Mouse (Mus musculus) monocyte, adult 2 months (primary cell): Measurements from ENCODE around the gene Ddx5.
"Not testable (repeated sequence)": the region's sequence is repeated elsewhere in the genome, so short reads cannot be mapped to it uniquely, and the experiment has no call there.

ENCODE experiments used
- DNase-seq, 2 experiments: peaks; one replicate each; pipeline ENCODE4 v3.0.0; 2022; ENCODE audit warnings: low spot score in 2 of 2, low read depth in 1 of 2

Gene Ddx5

GRCm38 (mm10) chr11:106788775-106789459 is at the start of gene Ddx5, which contains the start of gene Cep95:
Ddx5 (minus strand) TSS chr11:106789185.
Cep95 (plus strand) TSS chr11:106789252.
- DNase-seq: peak; percentile 96 to 99

- DNase-seq: no peak
These were observed 39.1 kb upstream of the Ddx5 start for GRCm38 (mm10) chr11:106828079-106828478.

GRCm38 (mm10) chr11:106824403-106824802 is 35.4 kb upstream of the Ddx5 start:
- no peak for DNase-seq

GRCm38 (mm10) chr11:106823741-106824140 is 34.8 kb upstream of the Ddx5 start:
- no peak for DNase-seq

- no peak for DNase-seq
These were observed 33.9 kb upstream of the Ddx5 start for GRCm38 (mm10) chr11:106822911-106823310.

GRCm38 (mm10) chr11:106822491-106822890 is 33.5 kb upstream of the Ddx5 start:
- DNase-seq: no peak

GRCm38 (mm10) chr11:106821397-106821796 is 32.4 kb upstream of the Ddx5 start:
- DNase-seq: no peak

- DNase-seq: peak; percentile 22 to 48
These were observed 32.0 kb upstream of the Ddx5 start for GRCm38 (mm10) chr11:106820972-106821371.

GRCm38 (mm10) chr11:106820252-106820651 is 31.3 kb upstream of the Ddx5 start:
- no peak for DNase-seq

- peak in 1 of 2 experiments; percentile 3 for DNase-seq
These were observed 30.6 kb upstream of the Ddx5 start for GRCm38 (mm10) chr11:106819595-106819994.

- no peak for DNase-seq
These were observed 29.4 kb upstream of the Ddx5 start for GRCm38 (mm10) chr11:106818341-106818740.

- DNase-seq: no peak
These were observed 28.8 kb upstream of the Ddx5 start for GRCm38 (mm10) chr11:106817808-106818207.

GRCm38 (mm10) chr11:106817156-106817555 is 28.2 kb upstream of the Ddx5 start:
- DNase-seq: no peak

- DNase-seq: no peak
These were observed 27.3 kb upstream of the Ddx5 start for GRCm38 (mm10) chr11:106816316-106816715.

- DNase-seq: no peak
These were observed 26.8 kb upstream of the Ddx5 start for GRCm38 (mm10) chr11:106815761-106816160.

- DNase-seq: no peak
These were observed 26.3 kb upstream of the Ddx5 start for GRCm38 (mm10) chr11:106815331-106815730.

- no peak for DNase-seq
These were observed 25.8 kb upstream of the Ddx5 start for GRCm38 (mm10) chr11:106814601-106815320.

GRCm38 (mm10) chr11:106812410-106813136 is 23.6 kb upstream of the Ddx5 start:
- no peak for DNase-seq

GRCm38 (mm10) chr11:106807442-106807841 is 18.5 kb upstream of the Ddx5 start:
- not testable (repeated sequence) for DNase-seq

GRCm38 (mm10) chr11:106802069-106802627 is 13.2 kb upstream of the Ddx5 start:
- DNase-seq: no peak

- DNase-seq: no peak
These were observed 6.7 kb upstream of the Ddx5 start for GRCm38 (mm10) chr11:106795679-106796078.
